Mouse (Mus musculus) left cerebral cortex, adult 8-10 months (tissue): ENCODE data around the gene Ptpdc1. TPM values are rescaled to one million over a fixed set of nuclear protein-coding genes. Genes with fewer than 3 reads are reported as not detected.

ENCODE experiments used
- DNase-seq, 2 experiments: peaks; one replicate each; pipeline ENCODE4 v3.0.0; 2022; ENCODE audit warnings: low spot score in 2 of 2
- total RNA-seq, 4 experiments: library from RNA; stranded (reverse); gene quantifications; 2 replicates each; pipeline ENCODE4 v1.2.4; 2022

Ptpdc1 gene
- 10 to 100 TPM; 24.3 to 26.9 (median 25.6) TPM for total RNA-seq

DNA sequence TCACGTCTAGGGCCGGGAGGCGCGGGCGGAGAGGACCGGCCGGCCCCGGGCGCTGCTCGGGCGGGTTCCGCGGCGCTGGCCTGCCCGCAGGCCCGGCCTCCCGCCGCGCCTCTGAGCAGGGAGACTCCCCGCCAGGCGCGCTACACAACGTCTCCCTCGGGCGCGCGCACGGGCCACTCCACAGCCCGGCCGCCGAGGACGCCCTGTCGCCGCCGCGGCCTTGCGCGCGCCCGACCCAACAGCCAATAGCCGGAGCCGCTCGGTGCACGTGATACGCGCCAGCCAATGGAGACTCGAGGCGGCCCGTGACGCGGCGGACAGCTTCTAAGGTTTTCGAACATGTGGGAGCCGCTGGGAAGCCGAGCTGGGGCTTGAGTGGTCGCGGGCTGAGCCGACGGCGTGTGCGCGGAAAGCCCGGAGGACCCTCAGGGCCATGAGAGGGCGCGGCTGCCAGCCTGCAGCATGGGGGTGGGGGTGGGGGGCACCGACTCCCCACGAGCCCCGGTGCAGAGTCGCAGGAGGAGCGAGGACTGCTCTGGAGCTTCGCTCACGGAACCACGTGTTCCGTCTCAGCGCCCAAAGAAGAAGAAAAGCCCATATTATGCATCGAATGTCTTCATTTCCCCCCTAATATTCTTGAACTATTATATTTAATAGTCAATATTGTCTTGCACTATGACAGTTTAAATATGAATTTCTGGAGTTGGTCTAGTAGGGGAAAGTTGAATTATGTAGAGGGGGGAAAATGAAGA lies at the start of gene Ptpdc1:
TSS of gene Ptpdc1 (minus strand) at position 232 of the 752 bp plus-strand sequence.
- peak; percentile 96 for DNase-seq

DNA sequence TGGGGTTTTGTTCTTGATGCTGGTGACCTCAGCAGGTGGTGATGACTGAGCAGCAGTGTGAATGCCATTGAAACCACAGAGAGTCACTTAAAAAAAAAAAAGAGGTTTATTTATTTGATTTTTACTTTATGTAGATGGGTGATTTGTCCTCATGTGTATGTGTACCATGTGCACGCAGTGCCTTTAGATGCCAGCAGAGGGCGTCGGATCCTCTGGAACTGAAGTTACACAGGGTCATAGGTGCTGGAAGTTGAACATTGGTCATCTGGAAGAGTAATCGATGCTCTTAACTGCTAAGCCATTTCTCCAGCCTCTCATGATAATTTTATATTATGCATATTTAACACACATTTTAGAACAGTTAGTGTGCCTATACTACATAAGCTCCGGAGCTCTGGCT lies 49.1 kb upstream of the Ptpdc1 start:
- no peak for DNase-seq

DNA sequence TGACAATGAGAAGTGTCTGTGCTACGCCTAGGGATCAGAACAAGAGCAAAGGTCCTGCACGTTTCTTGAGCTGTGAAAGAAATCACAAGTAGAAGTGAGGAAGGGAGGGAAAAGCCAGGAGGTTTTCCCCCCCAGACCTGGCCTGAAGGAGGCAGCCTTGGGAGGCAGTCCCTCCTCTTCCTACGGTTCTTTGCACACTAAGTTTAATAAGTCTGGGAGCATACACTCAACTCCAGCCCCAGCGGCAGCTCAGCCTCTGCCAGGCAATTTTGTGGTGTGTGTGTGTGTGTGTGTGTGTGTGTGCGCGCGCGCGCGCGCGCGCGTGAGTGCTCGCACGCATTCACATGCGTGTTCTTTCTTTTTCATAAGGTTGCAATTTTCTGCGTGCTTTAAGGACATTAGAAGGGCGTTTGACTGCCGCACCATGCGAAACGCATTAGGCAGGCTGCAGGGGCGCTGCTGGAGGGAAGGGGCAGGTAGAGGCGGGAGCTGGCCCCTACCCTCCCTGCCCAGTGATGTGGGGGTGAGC lies 46.9 kb upstream of the Ptpdc1 start:
- no peak for DNase-seq

DNA sequence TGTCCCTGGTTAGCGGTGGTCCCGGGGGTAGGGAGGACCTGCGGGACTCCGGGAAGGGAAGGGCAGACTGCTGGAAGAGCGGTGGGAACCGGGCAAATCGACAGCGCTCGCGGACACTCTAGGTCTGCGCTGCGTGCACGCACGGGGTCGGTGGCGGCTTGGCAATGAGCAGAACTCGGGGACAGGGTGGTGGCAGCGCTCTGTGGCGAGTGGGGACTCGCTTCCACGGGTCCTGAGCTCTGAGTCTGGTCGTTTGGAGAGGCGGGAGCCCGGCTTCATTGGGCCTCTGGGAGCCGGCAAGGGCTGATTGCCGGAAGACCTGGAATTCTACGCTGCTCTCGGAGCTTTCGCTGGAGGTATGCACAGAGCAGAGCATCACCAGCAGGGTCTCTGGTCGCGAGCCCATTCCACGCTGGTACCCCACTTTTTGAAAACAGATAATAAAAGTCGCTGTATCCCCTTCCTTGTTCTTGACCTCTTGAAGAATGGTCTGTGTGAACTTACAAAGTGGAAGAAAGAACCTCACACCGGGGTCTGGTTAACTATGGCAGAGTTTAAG lies 43.6 kb upstream of the Ptpdc1 start:
- DNase-seq = no peak

DNA sequence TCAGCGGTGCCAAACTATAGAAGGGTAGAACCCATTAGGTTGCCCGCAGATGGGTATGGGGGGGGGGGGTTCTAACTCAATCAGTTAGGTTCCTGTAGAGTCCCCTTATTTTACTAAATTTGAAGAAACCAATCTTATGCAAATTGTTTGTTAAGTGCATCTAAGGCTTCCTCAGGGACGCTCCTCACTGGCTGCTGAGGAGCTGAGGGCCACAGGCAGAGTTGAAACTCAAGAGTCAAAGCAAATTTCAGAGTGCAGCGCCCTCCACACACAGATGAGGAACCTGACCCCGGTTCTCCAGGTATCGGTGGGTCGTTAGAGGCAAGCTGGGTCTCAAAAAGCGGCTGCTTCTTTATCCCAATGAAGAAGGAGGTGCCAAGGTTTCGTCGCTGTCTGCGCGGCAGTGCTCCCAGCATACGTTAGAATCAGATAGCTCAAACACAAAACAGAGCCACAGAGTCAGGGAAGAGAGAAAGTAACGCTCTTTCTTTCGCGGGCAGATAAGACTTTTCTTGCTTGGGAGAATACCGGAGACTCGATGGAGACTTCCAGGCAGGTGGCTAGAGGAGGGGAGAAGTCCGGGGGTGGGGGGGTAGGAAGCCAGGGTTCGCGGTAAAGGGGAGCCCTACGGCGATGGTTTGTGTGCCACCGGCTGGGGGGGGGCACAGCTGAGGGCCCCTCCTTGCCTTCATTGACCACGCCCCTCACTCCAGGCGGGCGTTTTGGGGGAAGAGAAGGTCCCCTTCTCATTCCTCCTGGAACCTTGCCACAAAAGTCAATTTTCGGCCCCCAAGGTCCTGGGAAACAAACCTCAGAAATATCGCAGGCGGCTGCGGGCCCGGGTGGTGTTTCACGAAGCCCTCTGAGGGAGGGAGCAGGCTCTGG lies 42.9 kb upstream of the Ptpdc1 start:
- no peak for DNase-seq

DNA sequence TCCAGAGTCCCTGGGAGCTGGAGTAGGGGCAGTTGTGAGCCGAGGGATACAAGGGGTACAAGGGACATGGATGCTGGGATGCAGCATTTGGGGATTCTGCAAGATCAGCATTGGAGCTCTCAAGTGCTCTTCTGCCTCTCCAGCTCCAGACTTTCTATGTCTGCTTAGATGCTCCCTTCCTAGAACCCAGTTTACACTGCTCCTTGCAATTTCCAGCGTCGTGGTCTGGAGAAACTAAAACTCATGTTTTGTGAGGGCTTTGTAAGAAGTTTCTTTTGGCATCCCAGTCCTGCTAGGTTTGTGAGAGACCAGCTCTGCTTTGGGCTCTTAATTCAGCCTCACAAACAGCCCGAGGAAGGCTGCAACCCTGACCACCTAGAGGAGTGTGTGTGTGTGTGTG lies 42.0 kb upstream of the Ptpdc1 start:
- DNase-seq = no peak

DNA sequence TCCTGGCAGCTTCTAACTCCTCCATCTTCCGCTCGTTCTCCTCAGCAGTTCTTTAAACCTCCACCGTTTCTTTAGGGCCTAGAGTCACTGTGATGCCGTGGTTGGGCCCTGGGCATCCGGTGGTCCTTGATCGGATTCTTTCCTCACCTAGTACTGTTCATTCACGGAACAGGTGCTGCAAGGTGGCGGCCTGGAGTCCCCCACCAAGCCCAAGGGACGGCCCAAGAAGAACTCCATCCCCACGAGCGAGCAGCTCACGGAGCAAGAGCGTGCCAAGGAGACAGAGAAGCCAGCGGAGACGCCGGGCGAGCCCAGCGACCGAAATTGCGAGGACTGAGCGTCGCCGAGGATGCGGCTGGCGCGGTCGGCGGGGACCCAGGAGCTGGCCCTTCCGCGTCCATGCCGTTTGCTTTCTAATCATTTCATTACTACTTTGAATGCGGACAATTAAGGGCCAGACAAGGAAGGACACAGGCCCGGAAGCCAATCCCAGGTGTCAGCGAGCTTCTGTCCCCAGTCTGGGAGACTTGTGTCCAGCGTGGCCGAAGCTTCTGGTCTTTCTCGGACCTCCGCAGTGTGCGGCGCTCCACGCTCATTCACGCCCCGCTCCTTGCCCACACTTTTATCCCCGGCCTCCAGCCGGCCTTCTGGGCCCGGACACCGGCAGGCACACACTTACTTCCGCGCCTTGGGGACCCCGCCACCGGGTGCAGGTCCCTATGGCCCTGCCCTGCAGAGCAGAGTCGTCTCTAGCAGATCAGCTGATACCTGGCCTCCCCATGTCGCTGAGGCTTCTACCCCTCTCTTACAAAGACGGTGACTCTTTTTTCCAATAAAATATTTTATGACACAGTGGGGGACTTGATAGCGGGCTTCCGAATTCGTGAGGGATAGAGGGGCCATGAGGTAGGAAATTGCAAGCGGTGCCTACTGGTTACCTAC lies 40.5 kb upstream of the Ptpdc1 start:
- no peak for DNase-seq

DNA sequence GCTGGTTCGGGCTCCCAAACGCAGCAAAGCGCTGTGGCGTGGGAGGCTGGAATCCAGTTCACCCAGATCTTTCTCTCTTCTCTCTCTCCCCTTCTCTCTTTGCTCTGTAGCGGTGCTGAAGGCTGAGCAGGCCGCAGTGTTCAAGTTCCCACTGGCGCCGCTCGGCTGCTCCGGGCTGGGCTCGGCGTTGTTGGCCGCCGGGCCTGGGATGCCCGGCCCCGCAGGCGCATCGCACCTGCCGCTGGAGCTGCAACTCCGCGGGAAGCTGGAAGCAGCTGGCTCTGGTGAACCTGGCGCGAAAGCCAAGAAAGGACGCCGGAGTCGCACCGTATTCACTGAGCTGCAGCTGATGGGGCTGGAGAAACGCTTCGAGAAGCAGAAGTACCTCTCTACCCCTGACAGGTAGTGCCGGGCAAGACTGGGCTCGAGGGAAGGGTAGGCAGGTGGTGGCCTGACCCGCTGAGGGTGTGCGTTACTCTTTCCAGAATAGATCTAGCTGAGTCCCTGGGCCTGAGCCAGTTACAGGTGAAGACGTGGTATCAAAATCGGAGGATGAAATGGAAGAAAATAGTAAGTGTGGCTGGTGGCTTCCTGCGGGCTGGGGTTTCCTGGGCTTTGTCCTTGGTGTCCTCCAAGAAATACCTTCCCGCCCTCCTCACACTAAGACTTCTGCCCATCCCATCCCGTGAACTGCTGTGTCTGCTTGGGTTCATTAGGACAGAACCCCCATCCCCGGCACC lies 39.6 kb upstream of the Ptpdc1 start:
- no peak for DNase-seq

DNA sequence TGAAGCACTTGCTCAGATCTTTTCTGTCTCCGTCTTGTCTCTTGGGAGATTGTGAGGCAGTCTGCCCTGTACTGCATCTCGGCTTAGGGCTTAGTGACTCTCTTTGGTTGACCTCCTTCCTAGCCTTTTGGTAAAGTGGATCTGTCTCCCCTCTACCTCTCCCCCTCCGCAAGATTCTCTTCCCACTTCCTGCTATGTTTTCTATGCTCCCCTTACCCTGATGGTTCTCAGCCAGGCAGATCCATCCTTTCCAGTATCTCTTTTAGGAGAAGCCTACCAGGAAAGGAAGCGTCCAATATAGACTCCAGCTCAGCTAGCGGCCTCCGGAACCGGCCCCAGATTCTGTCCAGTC lies 38.5 kb upstream of the Ptpdc1 start:
- DNase-seq = no peak

DNA sequence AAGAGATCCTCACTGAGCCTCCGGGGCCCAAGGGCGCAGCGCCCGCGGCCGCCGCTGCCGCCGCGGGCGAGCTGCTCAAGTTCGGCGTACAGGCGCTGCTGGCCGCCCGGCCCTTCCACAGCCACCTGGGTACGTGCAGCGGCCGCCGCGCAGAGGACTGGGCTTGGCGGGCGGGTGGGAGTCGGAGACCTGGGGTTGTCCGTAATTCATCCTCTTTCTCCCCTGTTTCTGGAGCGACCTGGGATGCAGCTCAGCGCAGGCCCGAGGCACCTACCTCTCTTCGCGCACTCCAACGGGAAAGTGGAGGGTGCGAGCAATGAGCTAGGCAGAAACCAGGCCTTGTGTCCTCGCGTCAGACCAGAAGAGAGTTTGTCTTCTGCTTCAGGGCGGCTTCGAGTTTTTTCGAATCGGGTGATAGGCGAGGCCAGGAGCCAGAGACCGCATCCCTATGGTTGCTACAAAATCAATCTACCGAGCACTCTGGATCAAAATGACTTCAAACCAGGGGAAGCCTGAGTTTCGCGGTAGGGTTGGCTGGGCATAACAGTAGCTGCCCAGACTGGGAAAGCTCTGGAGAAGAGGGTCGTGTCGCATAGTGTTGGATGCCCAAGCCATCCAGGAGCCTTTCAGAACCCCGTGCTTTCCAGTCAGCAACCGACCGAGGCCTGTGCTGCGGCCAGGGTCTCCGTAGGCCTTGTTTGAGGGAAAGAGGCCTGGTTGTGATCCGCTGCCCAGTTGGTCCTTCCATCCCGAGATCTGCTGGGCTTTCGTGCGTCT lies 37.9 kb upstream of the Ptpdc1 start:
- no peak for DNase-seq

DNA sequence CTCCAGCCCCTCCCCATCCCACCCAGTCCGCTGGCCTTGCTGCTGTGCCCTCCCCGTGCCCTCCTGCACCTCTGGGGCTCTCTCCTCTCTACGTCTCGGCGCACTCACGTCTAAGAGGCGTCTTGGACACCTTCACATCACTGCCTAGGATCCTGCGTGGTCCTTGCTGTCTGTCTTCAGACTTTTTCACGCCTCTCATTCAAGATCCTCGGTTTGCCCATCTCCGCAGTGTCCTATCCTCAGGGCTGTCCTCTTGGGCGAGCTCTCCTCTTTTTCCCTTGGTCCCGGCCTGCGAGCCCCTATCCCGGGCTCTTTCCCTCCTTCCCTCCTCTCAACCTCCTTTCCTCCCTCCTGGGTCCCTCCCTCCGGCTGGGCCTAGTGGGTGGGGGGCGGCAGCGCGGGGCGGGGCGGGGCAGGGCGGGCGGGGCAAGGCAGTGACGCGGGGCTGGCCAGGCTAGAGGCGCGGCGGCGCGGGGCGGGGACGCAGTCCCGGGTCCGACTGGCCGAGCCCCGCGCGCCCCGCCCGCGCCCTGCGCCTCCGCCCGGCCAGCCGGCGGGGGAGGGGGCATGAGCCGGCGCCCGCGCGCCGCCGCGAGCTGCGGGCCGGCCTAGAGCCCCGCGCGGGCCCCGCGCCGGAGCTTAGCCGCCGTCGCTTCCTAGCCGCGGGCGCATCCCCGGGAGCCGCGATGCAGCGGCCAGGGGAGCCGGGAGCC lies 37.1 kb upstream of the Ptpdc1 start, which contains the start of gene Barx1:
TSS of gene Barx1 (plus strand) at position 568 of the 713 bp plus-strand sequence.
- no peak for DNase-seq

DNA sequence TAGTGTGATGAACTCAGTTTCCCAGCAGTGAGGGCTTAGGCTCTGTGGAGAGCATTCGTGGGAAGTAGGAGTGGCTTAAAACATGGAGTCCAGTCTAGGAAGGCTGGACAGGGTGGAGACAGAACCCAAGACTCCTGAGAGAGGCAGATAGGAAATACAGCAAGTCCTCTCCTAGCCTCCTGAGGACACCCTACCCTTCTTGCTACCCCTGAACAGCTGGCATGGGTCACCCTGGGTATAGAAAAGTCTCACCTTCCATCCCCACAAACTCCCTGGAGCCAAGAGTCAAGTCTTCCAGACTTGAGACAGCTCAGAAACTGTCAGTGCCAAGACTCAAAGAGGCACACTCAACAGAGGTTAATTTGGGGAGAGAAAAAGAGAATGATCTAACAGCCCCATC lies 36.1 kb upstream of the Ptpdc1 start:
- DNase-seq = no peak

DNA sequence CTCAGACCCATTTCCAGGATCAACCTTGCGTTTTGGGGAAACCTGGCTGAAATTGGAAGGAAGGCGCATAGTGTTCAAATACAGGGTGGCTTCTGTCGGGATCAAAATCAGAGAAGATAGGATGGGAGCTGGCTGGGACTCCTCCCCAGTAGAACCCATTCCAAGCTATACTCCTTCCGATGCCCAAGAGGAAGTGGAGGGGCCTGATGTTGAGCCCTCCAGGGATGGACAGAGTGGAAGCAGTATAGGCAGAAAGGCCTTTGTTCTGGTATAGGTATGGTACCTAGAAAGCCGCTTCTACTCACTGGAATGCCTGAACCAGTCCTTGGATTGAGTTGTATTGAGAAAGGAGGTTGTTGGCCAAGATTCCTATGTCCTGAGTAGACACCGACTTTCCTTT lies 35.3 kb upstream of the Ptpdc1 start:
- DNase-seq = no peak

DNA sequence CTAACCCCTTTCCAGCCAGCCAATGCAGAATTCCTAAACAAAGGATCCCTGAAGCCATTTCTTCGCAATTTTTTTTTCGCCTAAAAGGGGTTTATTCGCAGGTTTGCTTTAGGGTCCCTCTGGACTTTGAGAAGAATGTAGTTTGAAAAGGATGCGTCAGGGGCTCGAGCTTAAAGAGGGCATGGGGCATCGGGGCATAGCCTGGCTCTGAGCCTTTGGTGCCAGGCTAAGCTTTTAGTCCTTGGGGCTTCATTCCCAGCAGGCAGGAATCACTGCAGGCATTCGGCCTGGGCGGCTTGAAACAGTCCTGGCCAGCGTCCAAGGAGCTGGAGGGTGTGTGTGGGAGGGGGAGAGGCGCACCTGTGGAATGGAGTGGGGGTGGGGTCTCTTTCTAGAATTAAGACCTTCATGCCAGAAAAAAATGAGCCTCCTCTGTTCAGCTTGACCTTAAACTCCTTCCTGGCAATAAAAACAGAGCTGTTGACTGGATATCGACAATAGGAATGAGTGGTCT lies 34.8 kb upstream of the Ptpdc1 start:
- DNase-seq = no peak

DNA sequence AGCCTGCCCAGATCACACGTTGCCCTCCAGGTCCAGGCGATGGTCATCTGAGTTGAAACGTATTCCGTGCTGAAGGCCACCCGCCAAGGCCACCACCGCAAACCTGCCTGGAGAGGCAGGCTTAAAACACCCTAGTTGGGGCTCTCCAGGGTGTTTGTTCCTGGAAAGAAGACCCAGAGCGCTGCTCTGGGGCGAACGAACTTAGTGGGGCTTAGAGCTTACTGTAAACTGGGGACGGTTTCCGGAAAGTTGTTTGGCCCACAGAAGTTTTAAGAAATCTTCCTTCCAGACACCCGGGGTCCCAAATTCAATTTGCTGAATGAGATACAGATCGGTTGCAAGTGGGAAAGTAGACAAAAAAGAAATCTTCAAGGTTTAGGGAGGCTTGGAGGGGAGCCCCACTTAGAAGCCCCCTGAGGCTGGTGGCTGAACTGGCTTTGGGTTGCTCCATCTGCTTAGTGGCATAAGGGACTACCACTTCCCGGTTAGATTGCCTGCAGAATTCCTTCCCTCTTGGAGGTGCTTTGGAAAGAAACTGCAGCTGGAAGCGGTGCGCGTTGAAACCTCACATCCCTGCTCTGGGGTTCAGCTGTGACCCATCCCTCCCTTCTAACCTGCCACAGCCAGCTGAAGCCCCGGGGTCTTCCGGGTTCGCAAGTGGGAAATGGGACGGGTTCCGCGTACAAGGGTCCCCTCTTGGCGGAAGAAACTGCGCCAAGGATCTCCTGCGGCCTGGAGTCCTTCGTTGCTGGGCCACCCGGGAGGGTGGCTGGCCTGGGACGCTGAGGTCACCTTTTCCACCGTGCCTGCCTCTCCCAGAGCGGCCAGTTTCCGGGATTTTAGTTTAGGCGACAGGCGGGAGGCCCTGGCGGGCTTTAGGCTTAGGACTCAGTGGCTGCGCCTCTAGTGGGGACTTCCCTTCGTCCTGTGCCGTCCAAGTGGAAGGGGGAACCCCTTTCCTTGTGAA lies 34.1 kb upstream of the Ptpdc1 start:
- no peak for DNase-seq

DNA sequence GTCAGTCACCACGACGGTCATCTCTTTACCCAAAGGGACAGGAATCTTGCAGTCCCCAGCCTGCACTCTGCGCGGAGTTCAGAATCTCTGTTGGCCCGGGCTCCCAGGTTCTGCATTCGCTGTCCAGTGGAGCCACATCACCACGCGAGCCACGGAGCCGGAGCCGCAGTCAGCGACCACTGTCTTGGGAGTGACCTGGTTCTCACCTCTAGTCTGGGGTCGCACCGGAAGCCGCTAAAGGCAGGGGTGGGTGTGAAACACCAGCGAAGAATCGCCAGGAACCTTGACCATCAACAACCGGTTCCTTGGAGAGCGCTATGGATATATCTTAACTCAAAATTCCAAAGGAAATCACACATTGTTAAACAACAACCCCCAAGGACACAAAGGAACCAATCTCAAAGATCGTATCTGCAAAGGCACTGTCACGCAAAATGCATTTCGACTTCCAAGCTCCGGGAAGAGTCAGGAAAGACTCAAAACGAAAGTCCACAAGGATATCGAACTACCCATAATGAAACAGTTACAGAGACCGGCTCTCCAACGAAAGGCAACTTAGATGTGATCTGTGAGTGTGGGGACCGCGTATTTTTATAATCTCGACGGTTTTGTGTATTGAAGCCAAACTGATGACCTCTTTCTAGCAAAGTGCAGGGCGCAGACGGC lies 33.3 kb upstream of the Ptpdc1 start:
- DNase-seq = no peak

DNA sequence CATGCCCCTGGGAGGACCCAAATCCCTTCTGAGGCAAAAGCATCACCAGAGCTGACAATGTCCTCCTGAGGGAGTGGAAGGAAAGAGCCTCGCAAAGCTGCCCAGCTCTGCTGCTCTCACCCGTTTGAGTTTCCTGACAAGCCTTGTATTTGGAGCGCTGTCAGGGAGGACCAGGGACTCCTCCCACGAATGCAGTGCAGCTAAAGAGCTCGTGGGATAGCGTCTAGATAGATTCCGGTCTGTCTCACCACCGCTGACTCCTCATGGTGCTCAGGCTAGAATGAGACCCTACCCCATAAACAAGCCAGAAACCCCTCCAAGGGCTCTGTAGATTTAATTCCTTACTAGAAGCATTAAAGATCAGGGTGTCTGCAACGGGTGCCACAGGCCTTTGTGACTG lies 32.3 kb upstream of the Ptpdc1 start:
- no peak for DNase-seq
